In the genomic region with DNA sequence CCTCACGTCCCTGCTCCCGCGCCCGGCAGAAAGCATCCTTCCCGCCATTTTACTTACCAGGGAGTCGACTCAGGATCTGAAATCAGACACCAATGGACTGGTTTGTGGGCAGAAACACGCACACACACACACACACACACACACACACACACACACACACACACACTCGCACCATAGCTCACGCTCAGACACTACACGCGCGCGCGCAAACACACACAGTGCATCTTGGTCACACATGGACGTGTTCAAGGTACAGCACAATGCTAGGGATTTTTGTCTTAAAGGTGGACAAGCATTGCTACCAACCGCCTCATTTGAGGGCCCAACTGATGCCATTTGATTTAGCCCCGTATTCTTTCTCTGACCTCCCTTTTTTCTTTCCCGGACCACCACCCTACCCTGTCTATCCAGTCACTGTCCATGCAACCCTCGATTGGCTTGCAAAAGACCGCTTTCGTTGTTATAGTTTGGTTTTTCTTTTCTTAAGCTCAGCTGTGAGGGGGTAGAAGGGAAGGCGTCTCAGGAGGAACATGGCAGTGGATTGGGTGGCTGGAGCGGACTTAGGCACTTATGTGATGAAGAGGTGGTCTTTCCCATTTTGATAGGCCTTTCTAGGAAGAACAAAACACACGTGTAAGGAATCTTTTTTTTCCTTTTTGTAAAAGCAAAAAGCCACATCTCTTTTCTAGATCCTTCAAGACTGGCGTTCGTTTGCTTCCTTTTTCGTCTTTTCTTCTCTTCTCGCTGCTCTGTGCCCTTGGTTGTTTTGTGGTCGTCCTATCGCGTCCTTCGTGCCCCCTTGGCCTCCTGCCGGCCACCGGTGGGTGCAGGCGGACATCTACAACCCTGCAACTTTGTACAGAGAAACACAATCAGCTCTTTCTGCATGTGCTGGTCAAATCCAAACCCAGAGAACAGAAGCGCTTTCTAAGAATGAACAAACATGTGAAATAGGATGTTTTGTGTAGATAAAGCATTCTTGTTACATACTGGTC, we compare ENCODE assay signal across 9 mouse cellular contexts. TPM values are rescaled to one million over a fixed set of nuclear protein-coding genes. Genes with fewer than 3 reads are reported as not detected.
DNase-seq lines count a peak whose midpoint lies in the region; ATAC-seq lines count a peak whose summit lies in the region.
"Had no signal": no experiment of that assay in that cellular context is flagged by ENCODE, and none has a peak within 500 bp of the region (broad histone marks: within the 10 kb centered on the region; RNA-seq: fewer than 3 reads in every experiment).

No protein-coding gene starts in this region.

- peaks cover 76% of the 10 kb centered on the region for H3K27me3 ChIP-seq in heart, embryonic 12.5 days (replicated peaks)
- peaks cover 91% of the 10 kb centered on the region for H3K27me3 ChIP-seq in hindbrain, embryonic 13.5 days
- peaks cover 90% of the 10 kb centered on the region for H3K27me3 ChIP-seq in midbrain, embryonic 14.5 days (ENCODE audit: control insufficient read depth, insufficient read depth, low read length)

- no peak overlapping the region for H3K27ac ChIP-seq in heart, embryonic 12.5 days (ENCODE audit: poor library complexity, severe bottlenecking)
- peak overlapping the region; percentile 85 for H3K27ac ChIP-seq in hindbrain, embryonic 13.5 days
- peak overlapping the region; percentile 49; the same call in 1 of the 2 replicates for H3K27ac ChIP-seq in midbrain, embryonic 14.5 days (replicated peaks; ENCODE audit: low read depth, low read length)

- ATAC-seq in heart, embryonic 12.5 days (ENCODE audit: insufficient number of reproducible peaks, low FRiP score) = no peak
- no peak for ATAC-seq in hindbrain, embryonic 13.5 days (ENCODE audit: low FRiP score)
- ATAC-seq in midbrain, embryonic 14.5 days (ENCODE audit: low FRiP score, low TSS enrichment) = 0 out of 2 replicates have a peak, but pooled peaks have one; percentile 6

- no peaks in the 10 kb centered on the region for H3K36me3 ChIP-seq in heart, embryonic 12.5 days
- no peaks in the 10 kb centered on the region for H3K36me3 ChIP-seq in hindbrain, embryonic 13.5 days
- no peaks in the 10 kb centered on the region for H3K36me3 ChIP-seq in midbrain, embryonic 14.5 days (ENCODE audit: control insufficient read depth, insufficient read depth, low read length)

- no peak overlapping the region for H3K9ac ChIP-seq in heart, embryonic 12.5 days
- H3K9ac ChIP-seq in hindbrain, embryonic 13.5 days = peak overlapping the region; percentile 65; the same call in 1 of the 2 replicates
- H3K9ac ChIP-seq in midbrain, embryonic 14.5 days (replicated peaks; ENCODE audit: low read length) = no peak overlapping the region

- H3K4me3 ChIP-seq in heart, embryonic 12.5 days = peak overlapping the region; percentile 56
- H3K4me3 ChIP-seq in hindbrain, embryonic 13.5 days = peak overlapping the region; percentile 40
- peak overlapping the region; percentile 29; the same call in 1 of the 2 replicates for H3K4me3 ChIP-seq in midbrain, embryonic 14.5 days (replicated peaks; ENCODE audit: low read depth, low read length)

- H3K4me2 ChIP-seq in heart, embryonic 12.5 days = peak overlapping the region; percentile 94
- peak overlapping the region; percentile 57 for H3K4me2 ChIP-seq in hindbrain, embryonic 13.5 days
- peak overlapping the region; percentile 57 for H3K4me2 ChIP-seq in midbrain, embryonic 14.5 days (ENCODE audit: low read length)

- peaks cover 22% of the 10 kb centered on the region for H3K4me1 ChIP-seq in heart, embryonic 12.5 days (replicated peaks)
- H3K4me1 ChIP-seq in hindbrain, embryonic 13.5 days (replicated peaks) = peaks cover 26% of the 10 kb centered on the region
- H3K4me1 ChIP-seq in midbrain, embryonic 14.5 days (ENCODE audit: control insufficient read depth, insufficient read depth, low read length) = peaks cover 10% of the 10 kb centered on the region

- WGBS in heart, embryonic 12.5 days = 2% methylated on average over 36 of the region's 36 CpGs
- 2% methylated on average over 36 of the region's 36 CpGs for WGBS in hindbrain, embryonic 13.5 days
- under 1% methylated on average over 36 of the region's 36 CpGs for WGBS in midbrain, embryonic 14.5 days

- no peaks in the 10 kb centered on the region for H3K9me3 ChIP-seq in heart, embryonic 12.5 days (replicated peaks)
- H3K9me3 ChIP-seq in hindbrain, embryonic 13.5 days = no peaks in the 10 kb centered on the region
- H3K9me3 ChIP-seq in midbrain, embryonic 14.5 days (ENCODE audit: control insufficient read depth, low read length) = no peaks in the 10 kb centered on the region

- DNase-seq in heart, adult 9 months (ENCODE audit: low spot score in 2 of 2) = no peak
- DNase-seq in ZHBTc4 (ENCODE audit: low read depth, low spot score) = peak; percentile 77
- DNase-seq in midbrain, embryonic 14.5 days = peak; percentile 55
- DNase-seq in spleen, adult 18-20 months = no peak
- no peak for DNase-seq in ovary, postnatal 10 days (ENCODE audit: low spot score)
- no peak for DNase-seq in gastrocnemius, postnatal 4 days (ENCODE audit: low spot score in 2 of 2)

RNA-seq across cellular contexts. Expression of a gene that starts 8.9 kb away (rescaled TPM):
- not detected in 2 replicates for polyA plus RNA-seq in heart, embryonic 12.5 days (2016; fragmentation: Nextera tagmentation; extraction: Ambion mirVana)
- 10.0 and 14.1 TPM in 2 replicates for polyA plus RNA-seq in hindbrain, embryonic 13.5 days (2015; fragmentation: Nextera tagmentation; extraction: Ambion mirVana)
- polyA plus RNA-seq in midbrain, embryonic 14.5 days (2014; fragmentation: Nextera tagmentation; extraction: Ambion mirVana) = 5.3 and 5.4 TPM in 2 replicates
- not detected for total RNA-seq in gastrocnemius, postnatal 4 days (2021)
- total RNA-seq: megakaryocyte progenitor cell, adult 5-6 weeks had no signal

Comparison
In these comparisons a context has a peak if more than half of its experiments do, and no peak if none do; other contexts are left out.
1. DNase-seq: peak in ZHBTc4 (single experiment) and midbrain, embryonic 14.5 days (single experiment); none in heart, adult 9 months (0 of 2), spleen, adult 18-20 months (0 of 2), ovary, postnatal 10 days (single experiment) and gastrocnemius, postnatal 4 days (0 of 2).
2. Peak in every context shown above with its lines, with median percentiles within 50 percentile points of each other: H3K4me2 ChIP-seq and H3K4me3 ChIP-seq.